Mouse (Mus musculus) neural tube, embryonic 13.5 days (tissue): ENCODE data around the gene Mindy4b-ps. TPM values are rescaled to one million over a fixed set of nuclear protein-coding genes. Genes with fewer than 3 reads are reported as not detected.
"Not testable (repeated sequence)": the region's sequence is repeated elsewhere in the genome, so short reads cannot be mapped to it uniquely, and the experiment has no call there.

Experiments
- ATAC-seq: fragments of 200-750 bp; cut with Nextera tagmentation; 2 replicates; pipeline ENCODE4 v1.8.0; 2017; ENCODE audit warnings: low read depth, mild to moderate bottlenecking, moderate TSS enrichment, moderate library complexity
- H3K27ac ChIP-seq: fragments of 300-500 bp; sonication (generic); replicated peaks from 2 replicates; pipeline ENCODE4 v1.5.1; 2015; ENCODE audit warnings: moderate library complexity, mild to moderate bottlenecking, inconsistent platforms
- H3K27me3 ChIP-seq: fragments of 300-500 bp; sonication (generic); 2 replicates; pipeline ENCODE4 v1.6.1; 2015; ENCODE audit warnings: mild to moderate bottlenecking, inconsistent platforms
- H3K36me3 ChIP-seq: fragments of 300-500 bp; sonication (generic); 2 replicates; pipeline ENCODE4 v1.6.1; 2015; ENCODE audit warnings: mild to moderate bottlenecking, inconsistent platforms
- H3K4me1 ChIP-seq: fragments of 300-500 bp; sonication (generic); replicated peaks from 2 replicates; pipeline ENCODE4 v1.6.1; 2015; ENCODE audit warnings: inconsistent platforms
- H3K4me2 ChIP-seq: fragments of 300-500 bp; sonication (generic); 2 replicates; pipeline ENCODE4 v1.6.1; 2015; ENCODE audit warnings: inconsistent platforms, mild to moderate bottlenecking, moderate library complexity
- H3K4me3 ChIP-seq: fragments of 300-500 bp; sonication (generic); 2 replicates; pipeline ENCODE4 v1.5.1; 2015; ENCODE audit warnings: mild to moderate bottlenecking, inconsistent platforms
- H3K9ac ChIP-seq: fragments of 300-500 bp; sonication (generic); 2 replicates; pipeline ENCODE4 v1.6.1; 2015; ENCODE audit warnings: moderate library complexity, mild to moderate bottlenecking, inconsistent platforms
- H3K9me3 ChIP-seq: fragments of 300-500 bp; sonication (generic); 2 replicates; pipeline ENCODE4 v1.6.1; 2016; ENCODE audit warnings: inconsistent platforms
- WGBS: fragments of 180-500 bp; shearing (Covaris S2); methylation state at CpG from one replicate; pipeline ENCODE4 v1.1.7; 2015; 5-methylcytosine and 5-hydroxymethylcytosine counted together
- polyA plus RNA-seq: library from polyadenylated mRNA; unstranded; fragments of >200 nt; fragmentation: Nextera tagmentation; extraction: Ambion mirVana; gene quantifications from 2 replicates; pipeline ENCODE4 v1.2.1, GENCODE M21; 2015

Mindy4b-ps gene
- not detected in 2 replicates for polyA plus RNA-seq

GRCm38 (mm10) chr3:58822211-58822610 is at the start of gene Mindy4b-ps:
Gene Mindy4b-ps, minus strand, starts transcription at chr3:58822311.
- Histone ChIP-seq H3K36me3 (no peaks in the 10 kb centered on the region), H3K9me3 (no peaks in the 10 kb centered on the region), H3K4me1 (0 out of 2 replicates have a peak, but pooled peaks cover 5% of the 10 kb centered on the region), H3K4me2 (no peak within 1 kb of the TSS), H3K9ac (no peak within 1 kb of the TSS), H3K4me3 (no peak within 1 kb of the TSS), H3K27me3 (no peaks in the 10 kb centered on the region), H3K27ac (no peak within 1 kb of the TSS)
- 72% methylated on average over 4 of the region's 4 CpGs for WGBS
- ATAC-seq = no peak

DNA sequence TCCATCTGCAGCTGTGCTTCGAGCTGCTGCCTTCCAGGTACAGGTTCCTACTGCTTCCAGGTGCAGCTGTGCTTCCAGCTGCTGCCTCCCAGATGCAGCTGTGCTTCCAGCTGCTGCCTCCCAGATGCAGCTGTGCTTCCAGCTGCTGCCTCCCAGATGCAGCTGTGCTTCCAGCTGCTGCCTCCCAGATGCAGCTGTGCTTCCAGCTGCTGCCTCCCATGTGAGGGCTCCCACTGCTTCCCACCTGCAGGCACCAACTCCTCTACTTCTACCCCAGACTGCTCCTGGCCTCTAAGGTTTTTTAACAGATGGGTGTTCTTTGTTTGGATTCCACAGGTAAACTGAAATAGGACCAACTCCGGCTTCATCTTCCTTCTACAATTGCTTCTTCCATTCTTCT is 49.8 kb upstream of the Mindy4b-ps start:
- 77% methylated on average over 2 of the region's 2 CpGs for WGBS

DNA sequence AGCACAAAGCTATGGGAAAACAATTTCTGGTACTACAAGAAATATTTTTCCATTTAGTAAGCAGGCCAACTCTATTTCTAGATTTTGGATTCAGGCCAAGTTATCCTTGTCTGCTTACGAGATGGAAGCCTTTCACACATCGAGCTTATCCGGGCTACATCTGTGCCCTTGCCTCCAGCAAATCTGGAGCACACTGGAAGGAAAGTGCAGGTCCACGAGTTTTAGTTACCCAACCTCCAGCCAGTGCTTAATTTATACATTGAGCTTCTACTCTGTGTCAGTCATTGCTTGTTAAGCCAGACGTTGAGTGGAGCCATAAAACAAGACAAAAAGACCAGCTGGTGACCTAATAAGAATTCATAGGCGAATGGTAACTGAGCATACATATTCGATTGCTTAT is 43.6 kb upstream of the Mindy4b-ps start:
- Histone ChIP-seq H3K9ac (no peak overlapping the region), H3K27ac (no peak overlapping the region), H3K4me3 (no peak overlapping the region), H3K36me3 (no peaks in the 10 kb centered on the region), H3K27me3 (no peaks in the 10 kb centered on the region), H3K9me3 (no peaks in the 10 kb centered on the region), H3K4me2 (no peak overlapping the region), H3K4me1 (0 out of 2 replicates have a peak, but pooled peaks cover 4% of the 10 kb centered on the region)
- no peak for ATAC-seq
- WGBS = 29% methylated on average over 7 of the region's 7 CpGs

More for the DNA sequence above, 49.8 kb upstream of the Mindy4b-ps start:
- H3K9ac ChIP-seq, H3K4me3 ChIP-seq, H3K36me3 ChIP-seq, H3K4me1 ChIP-seq, H3K27me3 ChIP-seq, H3K9me3 ChIP-seq, H3K27ac ChIP-seq, H3K4me2 ChIP-seq, ATAC-seq: not testable (repeated sequence)

GRCm38 (mm10) chr3:58862976-58863375 is 40.9 kb upstream of the Mindy4b-ps start:
- no peak for ATAC-seq

GRCm38 (mm10) chr3:58843415-58843814 is 21.3 kb upstream of the Mindy4b-ps start:
- Histone ChIP-seq H3K36me3 (no peaks in the 10 kb centered on the region), H3K9me3 (no peaks in the 10 kb centered on the region), H3K9ac (no peak overlapping the region), H3K4me3 (no peak overlapping the region), H3K27ac (no peak overlapping the region), H3K4me2 (no peak overlapping the region), H3K4me1 (no peaks in the 10 kb centered on the region), H3K27me3 (no peaks in the 10 kb centered on the region)
- 69% methylated on average over 1 of the region's 1 CpGs for WGBS
- ATAC-seq = no peak

More at GRCm38 (mm10) chr3:58862976-58863375, 40.9 kb upstream of the Mindy4b-ps start:
- 84% methylated on average over 2 of the region's 2 CpGs for WGBS
- Histone ChIP-seq H3K9ac (no peak overlapping the region), H3K9me3 (no peaks in the 10 kb centered on the region), H3K27ac (no peak overlapping the region), H3K36me3 (no peaks in the 10 kb centered on the region), H3K4me3 (no peak overlapping the region), H3K27me3 (no peaks in the 10 kb centered on the region), H3K4me2 (no peak overlapping the region), H3K4me1 (0 out of 2 replicates have a peak, but pooled peaks cover 4% of the 10 kb centered on the region)

- WGBS = 85% methylated on average over 5 of the region's 5 CpGs
- Histone ChIP-seq H3K9me3 (no peaks in the 10 kb centered on the region), H3K4me2 (no peak overlapping the region), H3K27me3 (no peaks in the 10 kb centered on the region), H3K27ac (no peak overlapping the region), H3K4me1 (no peaks in the 10 kb centered on the region), H3K4me3 (no peak overlapping the region), H3K36me3 (no peaks in the 10 kb centered on the region), H3K9ac (no peak overlapping the region)
- no peak for ATAC-seq
These were observed 11.5 kb upstream of the Mindy4b-ps start for GRCm38 (mm10) chr3:58833442-58834160.

GRCm38 (mm10) chr3:58832888-58833287 is 10.8 kb upstream of the Mindy4b-ps start:
- Histone ChIP-seq H3K4me3 (no peak overlapping the region), H3K36me3 (no peaks in the 10 kb centered on the region), H3K4me2 (no peak overlapping the region), H3K27ac (no peak overlapping the region), H3K27me3 (0 out of 2 replicates have a peak, but pooled peaks cover 2% of the 10 kb centered on the region), H3K4me1 (no peaks in the 10 kb centered on the region), H3K9me3 (no peaks in the 10 kb centered on the region), H3K9ac (no peak overlapping the region)
- 87% methylated on average over 2 of the region's 2 CpGs for WGBS
- no peak for ATAC-seq

GRCm38 (mm10) chr3:58831586-58831985 is 9.5 kb upstream of the Mindy4b-ps start:
- Histone ChIP-seq H3K4me1 (no peaks in the 10 kb centered on the region), H3K27ac (no peak overlapping the region), H3K36me3 (no peaks in the 10 kb centered on the region), H3K9me3 (no peaks in the 10 kb centered on the region), H3K9ac (no peak overlapping the region), H3K4me2 (no peak overlapping the region), H3K27me3 (0 out of 2 replicates have a peak, but pooled peaks cover 6% of the 10 kb centered on the region), H3K4me3 (no peak overlapping the region)
- ATAC-seq = no peak
- WGBS = 77% methylated on average over 5 of the region's 5 CpGs

DNA sequence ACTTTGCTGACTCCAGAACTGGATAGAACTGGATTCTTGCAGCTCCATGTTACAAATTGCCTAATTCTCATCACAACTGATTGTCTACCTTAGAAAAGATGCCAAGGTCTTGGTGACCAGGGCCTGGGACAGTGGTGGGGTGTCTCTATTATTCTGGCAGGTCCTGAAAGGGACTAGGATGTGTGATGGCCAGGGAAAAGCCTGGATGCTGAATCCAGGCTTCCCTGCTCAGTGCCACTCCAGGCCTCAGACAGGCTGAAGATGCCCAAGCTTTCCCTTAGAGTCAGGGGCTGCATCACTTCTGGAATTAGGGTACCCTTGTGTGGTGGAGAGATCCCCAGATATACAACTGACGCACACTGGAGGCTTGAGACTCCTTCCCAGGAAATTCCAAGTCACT is 7.8 kb upstream of the Mindy4b-ps start:
- no peak for ATAC-seq
- Histone ChIP-seq H3K36me3 (no peaks in the 10 kb centered on the region), H3K4me1 (no peaks in the 10 kb centered on the region), H3K9ac (no peak overlapping the region), H3K9me3 (no peaks in the 10 kb centered on the region), H3K27ac (no peak overlapping the region), H3K4me2 (no peak overlapping the region), H3K4me3 (no peak overlapping the region), H3K27me3 (0 out of 2 replicates have a peak, but pooled peaks cover 6% of the 10 kb centered on the region)
- WGBS = 100% methylated on average over 1 of the region's 1 CpGs

- no peak overlapping the region for H3K4me2 ChIP-seq
- no peak overlapping the region for H3K9ac ChIP-seq
- H3K36me3 ChIP-seq = no peaks in the 10 kb centered on the region
- 0 out of 2 replicates have a peak, but pooled peaks cover 6% of the 10 kb centered on the region for H3K27me3 ChIP-seq
- no peaks in the 10 kb centered on the region for H3K4me1 ChIP-seq
- no peak overlapping the region for H3K27ac ChIP-seq
- no peak for ATAC-seq
- 79% methylated on average over 14 of the region's 14 CpGs for WGBS
- no peaks in the 10 kb centered on the region for H3K9me3 ChIP-seq
- no peak overlapping the region for H3K4me3 ChIP-seq
These were observed 6.4 kb upstream of the Mindy4b-ps start for GRCm38 (mm10) chr3:58828366-58829153.

GRCm38 (mm10) chr3:58826266-58826665 is 4.2 kb upstream of the Mindy4b-ps start:
- Histone ChIP-seq H3K4me1 (no peaks in the 10 kb centered on the region), H3K9ac (no peak overlapping the region), H3K27ac (no peak overlapping the region), H3K27me3 (0 out of 2 replicates have a peak, but pooled peaks cover 6% of the 10 kb centered on the region), H3K4me3 (no peak overlapping the region), H3K36me3 (no peaks in the 10 kb centered on the region), H3K4me2 (no peak overlapping the region), H3K9me3 (no peaks in the 10 kb centered on the region)
- ATAC-seq = no peak
- 7% methylated on average over 4 of the region's 4 CpGs for WGBS

- Histone ChIP-seq H3K9me3 (no peaks in the 10 kb centered on the region), H3K4me2 (no peak overlapping the region), H3K27me3 (no peaks in the 10 kb centered on the region), H3K27ac (no peak overlapping the region), H3K4me3 (no peak overlapping the region), H3K36me3 (no peaks in the 10 kb centered on the region), H3K9ac (no peak overlapping the region), H3K4me1 (0 out of 2 replicates have a peak, but pooled peaks cover 8% of the 10 kb centered on the region)
- peak; percentile 36; the same call in 1 of the 2 replicates for ATAC-seq
- WGBS = 25% methylated on average over 6 of the region's 6 CpGs
These were observed 4.8 kb downstream of the Mindy4b-ps start for GRCm38 (mm10) chr3:58817337-58817736.
